Mouse (Mus musculus): ENCODE measurements around the gene Gm20388.

- TF ChIP-seq CTCF (IDR thresholded peaks at IDR 0.05; ENCODE audit: borderline replicate concordance, insufficient read depth, low read depth, low read length) (no peak), POLR2A (IDR thresholded peaks at IDR 0.05; ENCODE audit: borderline replicate concordance, insufficient read depth, low read length) (no peak)
Measured at GRCm38 (mm10) chr8:122436586-122437125, 2526.0 kb downstream of the Gm20388 start.
